Mouse (Mus musculus) cortical plate, adult 2 months (tissue): ENCODE results near the gene Rhebl1. TPM values are rescaled to one million over a fixed set of nuclear protein-coding genes. Genes with fewer than 3 reads are reported as not detected.

Experiments used
- H3K27ac ChIP-seq: fragments of 200-500 bp; 2 replicates; pipeline ENCODE4 v1.5.1; 2012; ENCODE audit warnings: low read length, control low read depth, inconsistent platforms; ENCODE audit not compliant: insufficient read depth
- H3K4me1 ChIP-seq: fragments of 200-500 bp; 2 replicates; pipeline ENCODE4 v1.6.1; 2011; ENCODE audit warnings: low read length; ENCODE audit not compliant: control insufficient read depth, insufficient read depth
- H3K4me3 ChIP-seq: fragments of 200-500 bp; 2 replicates; pipeline ENCODE4 v1.5.1; 2011; ENCODE audit warnings: mild to moderate bottlenecking, low read length, control low read depth; ENCODE audit not compliant: insufficient read depth
- CTCF ChIP-seq: fragments of 200-500 bp; IDR thresholded peaks from 2 replicates; pipeline ENCODE4 v1.5.1; 2011; ENCODE audit warnings: mild to moderate bottlenecking, control low read depth, low read length; ENCODE audit not compliant: insufficient read depth; ENCODE audit errors: extremely low read depth
- POLR2A ChIP-seq: fragments of 200-500 bp; IDR thresholded peaks from 2 replicates; pipeline ENCODE4 v1.6.1; 2011; ENCODE audit warnings: mild to moderate bottlenecking, low read length, control low read depth; ENCODE audit not compliant: insufficient read depth; ENCODE audit errors: extremely low read depth
- polyA plus RNA-seq: library from polyadenylated mRNA; depleted of rRNA; stranded (reverse); fragments of >200 nt; gene quantifications from 2 replicates; pipeline ENCODE4 v1.2.3, GENCODE M21; 2012

Gene Rhebl1
- polyA plus RNA-seq, 1 experiment: 18.3 TPM

- H3K4me3 ChIP-seq: no peak overlapping the region
- no peak overlapping the region for H3K27ac ChIP-seq
- TF ChIP-seq CTCF: no peak
- no peak for TF ChIP-seq POLR2A
These were observed 27.0 kb downstream of the Rhebl1 start for GRCm38 (mm10) chr15:98867321-98867720.

GRCm38 (mm10) chr15:98866501-98866900, 27.8 kb downstream of the Rhebl1 start:
- Histone ChIP-seq H3K4me1 (peaks cover 11% of the 10 kb centered on the region), H3K27ac (no peak overlapping the region), H3K4me3 (no peak overlapping the region)
- no peak for TF ChIP-seq CTCF

More at GRCm38 (mm10) chr15:98867321-98867720, 27.0 kb downstream of the Rhebl1 start:
- H3K4me1 ChIP-seq: peaks cover 11% of the 10 kb centered on the region

- Histone ChIP-seq H3K4me1 (peaks cover 11% of the 10 kb centered on the region), H3K27ac (no peak overlapping the region), H3K4me3 (no peak overlapping the region)
- TF ChIP-seq CTCF (no peak), POLR2A (no peak)
These were observed 28.6 kb downstream of the Rhebl1 start for GRCm38 (mm10) chr15:98865771-98866170.

- Histone ChIP-seq H3K27ac (no peak overlapping the region), H3K4me3 (no peak overlapping the region), H3K4me1 (peaks cover 11% of the 10 kb centered on the region)
- TF ChIP-seq CTCF (no peak), POLR2A (no peak)
These were observed 29.4 kb downstream of the Rhebl1 start for GRCm38 (mm10) chr15:98864951-98865350.

- Histone ChIP-seq H3K27ac (no peak overlapping the region), H3K4me1 (peaks cover 3% of the 10 kb centered on the region; the same call in 1 of the 2 replicates), H3K4me3 (no peak overlapping the region)
- TF ChIP-seq POLR2A (no peak), CTCF (no peak)
These were observed 30.8 kb downstream of the Rhebl1 start for GRCm38 (mm10) chr15:98863451-98863958.

GRCm38 (mm10) chr15:98861701-98862410, 32.5 kb downstream of the Rhebl1 start:
- Histone ChIP-seq H3K4me1 (no peaks in the 10 kb centered on the region), H3K4me3 (no peak overlapping the region), H3K27ac (no peak overlapping the region)
- TF ChIP-seq POLR2A (no peak), CTCF (no peak)

GRCm38 (mm10) chr15:98860921-98861320, 33.4 kb downstream of the Rhebl1 start:
- H3K4me1 ChIP-seq: no peaks in the 10 kb centered on the region
- TF ChIP-seq CTCF: no peak
- no peak for TF ChIP-seq POLR2A
- no peak overlapping the region for H3K27ac ChIP-seq
- no peak overlapping the region for H3K4me3 ChIP-seq

GRCm38 (mm10) chr15:98859319-98860043, 34.9 kb downstream of the Rhebl1 start:
- TF ChIP-seq POLR2A: no peak
- TF ChIP-seq CTCF: no peak
- Histone ChIP-seq H3K27ac (no peak overlapping the region), H3K4me3 (no peak overlapping the region), H3K4me1 (no peaks in the 10 kb centered on the region)

- Histone ChIP-seq H3K4me1 (no peaks in the 10 kb centered on the region), H3K27ac (no peak overlapping the region), H3K4me3 (no peak overlapping the region)
- TF ChIP-seq CTCF: no peak
- TF ChIP-seq POLR2A: no peak
These were observed 40.1 kb downstream of the Rhebl1 start for GRCm38 (mm10) chr15:98854214-98854613.
